Mouse (Mus musculus): ENCODE results near the gene Arid1a.
"Not testable (repeated sequence)": the region's sequence is repeated elsewhere in the genome, so short reads cannot be mapped to it uniquely, and the experiment has no call there.

Gene Arid1a

DNA sequence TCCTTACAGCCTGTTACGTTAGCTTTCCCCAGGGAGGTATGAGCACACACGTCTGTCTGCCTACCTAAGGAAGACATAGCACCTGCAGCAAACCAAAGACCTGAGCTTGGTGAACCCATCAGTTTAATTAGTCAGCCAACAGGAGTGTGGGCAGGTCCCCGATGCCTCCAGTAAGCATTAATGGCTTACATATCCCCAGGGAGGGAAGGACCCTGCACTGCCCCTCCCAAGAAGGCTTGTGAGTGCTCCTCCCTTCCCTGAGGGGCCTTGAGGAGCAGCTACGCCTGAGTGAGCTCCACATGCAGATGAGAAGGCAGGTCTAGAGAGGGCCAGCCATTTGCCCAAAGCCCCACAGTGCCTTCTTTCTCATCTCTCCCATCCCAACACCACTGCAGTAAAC is 100.3 kb downstream of the Arid1a start:
- DNase-seq (ENCODE audit: extremely low spot score, low read depth, low spot score), result no peak

- DNase-seq (ENCODE audit: extremely low spot score, low read depth, low spot score), result not testable (repeated sequence)
Observed at GRCm38 (mm10) chr4:133654070-133654469, 102.5 kb downstream of the Arid1a start.

DNA sequence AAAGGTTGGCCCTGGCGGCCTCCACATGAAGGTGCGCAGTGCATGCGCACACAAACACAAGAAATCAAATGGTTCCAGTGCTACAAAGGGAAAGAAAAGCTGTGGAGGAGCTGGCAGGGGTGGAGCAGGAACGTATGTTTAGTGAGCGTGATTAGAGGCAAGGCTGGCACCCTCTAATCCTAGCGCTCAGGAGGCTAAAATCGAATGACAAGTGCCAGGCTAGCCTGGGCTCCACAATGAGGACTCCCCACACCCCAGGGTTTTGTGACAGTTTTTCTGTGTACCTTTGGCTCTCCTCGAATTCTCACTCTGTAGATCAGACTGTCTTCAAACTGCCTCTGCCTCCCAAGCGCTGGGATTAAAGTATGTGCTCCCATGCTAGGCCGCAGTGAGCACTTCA is 103.8 kb downstream of the Arid1a start:
- DNase-seq (ENCODE audit: extremely low spot score, low read depth, low spot score), result no peak

DNA sequence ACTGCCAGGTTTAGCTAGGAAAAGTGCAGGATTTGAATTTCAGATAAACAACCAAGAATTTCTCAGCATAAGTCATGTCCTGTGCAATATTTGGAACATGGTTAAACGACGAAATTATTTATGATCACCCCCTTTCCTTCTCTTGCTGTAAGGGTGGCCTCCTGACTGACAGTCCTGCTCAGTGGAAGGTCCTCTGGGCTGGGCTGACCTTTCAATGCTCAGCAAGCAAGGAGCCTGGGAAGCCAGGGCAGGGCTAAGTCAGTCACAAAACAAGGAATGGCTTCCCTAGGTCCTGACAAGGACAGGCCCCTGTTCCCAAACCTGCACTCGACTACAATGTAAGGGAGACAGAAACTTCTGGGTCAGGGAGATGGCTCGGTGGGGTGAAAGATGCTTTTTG is 104.6 kb downstream of the Arid1a start:
- no peak for DNase-seq (ENCODE audit: extremely low spot score, low read depth, low spot score)

DNA sequence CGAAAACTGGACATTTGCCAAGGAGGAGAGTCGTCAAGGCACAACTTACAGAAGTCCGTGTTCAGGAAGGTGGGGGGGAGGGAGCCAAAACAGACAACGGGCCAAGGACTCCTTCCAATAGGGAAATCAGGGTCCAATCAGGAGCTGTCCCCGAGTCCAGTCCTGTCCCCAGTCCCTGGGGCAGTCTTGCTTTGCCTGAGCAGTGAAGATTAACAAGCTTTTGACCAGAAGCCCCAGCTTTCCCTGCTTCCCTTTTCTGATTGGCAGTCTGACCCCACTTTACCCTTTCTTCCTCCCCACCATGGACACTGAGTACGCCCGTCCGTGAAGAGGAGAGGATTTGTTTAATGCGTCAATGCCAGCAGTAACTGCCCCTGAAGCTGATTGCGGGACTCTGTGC is 105.1 kb downstream of the Arid1a start:
- DNase-seq (ENCODE audit: extremely low spot score, low read depth, low spot score), result no peak

- DNase-seq (ENCODE audit: extremely low spot score, low read depth, low spot score), result no peak
Observed at GRCm38 (mm10) chr4:133649989-133650699, 106.4 kb downstream of the Arid1a start, which contains the start of gene Zdhhc18. Zdhhc18 (minus strand) TSS chr4:133650154.

GRCm38 (mm10) chr4:133649464-133649863 is 107.1 kb downstream of the Arid1a start:
- DNase-seq (ENCODE audit: extremely low spot score, low read depth, low spot score), result not testable (repeated sequence)

- DNase-seq (ENCODE audit: extremely low spot score, low read depth, low spot score), result no peak
Observed at GRCm38 (mm10) chr4:133645680-133646079, 110.9 kb downstream of the Arid1a start.

- DNase-seq (ENCODE audit: extremely low spot score, low read depth, low spot score), result no peak
Observed at GRCm38 (mm10) chr4:133645195-133645594, 111.4 kb downstream of the Arid1a start.

- no peak for DNase-seq (ENCODE audit: extremely low spot score, low read depth, low spot score)
Observed at GRCm38 (mm10) chr4:133634043-133634410, 122.5 kb downstream of the Arid1a start.

DNA sequence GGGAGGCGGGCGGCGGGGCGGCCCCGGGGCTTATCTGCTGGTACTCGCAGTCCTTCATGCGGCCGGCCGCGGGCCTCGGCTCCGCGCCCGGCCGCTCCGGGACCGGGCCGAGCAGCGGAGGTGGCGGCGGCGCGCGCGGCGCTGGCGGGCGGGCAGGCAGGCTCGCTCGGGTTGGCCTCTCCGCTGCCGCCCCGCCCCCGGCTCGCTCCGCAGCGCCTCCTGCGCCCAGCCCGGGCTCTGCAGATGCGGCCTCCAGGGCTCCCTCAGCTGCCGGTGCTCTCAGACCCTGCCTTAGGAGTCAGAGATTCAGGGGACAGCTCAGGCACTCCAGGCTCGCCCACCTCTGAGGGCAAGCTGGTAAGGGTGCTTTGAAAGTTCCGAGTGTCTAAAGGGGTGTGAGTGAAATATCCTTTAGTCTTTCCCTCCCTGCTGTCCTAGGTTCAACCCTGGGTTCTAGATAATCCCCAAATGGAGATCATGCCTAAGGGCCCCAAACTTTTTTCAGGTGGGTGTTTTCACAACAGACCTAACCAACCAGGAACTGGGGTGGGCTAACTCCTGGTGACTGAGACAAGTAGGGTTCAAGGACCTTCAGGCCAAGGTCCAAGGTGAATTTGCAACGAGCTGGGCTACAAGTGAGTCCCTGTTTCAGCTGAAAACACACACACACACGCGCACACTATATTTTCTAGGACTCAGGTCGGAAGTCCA is 123.1 kb downstream of the Arid1a start:
- DNase-seq (ENCODE audit: extremely low spot score, low read depth, low spot score), result no peak

GRCm38 (mm10) chr4:133632483-133633327 is 123.9 kb downstream of the Arid1a start:
- no peak for DNase-seq (ENCODE audit: extremely low spot score, low read depth, low spot score)

DNA sequence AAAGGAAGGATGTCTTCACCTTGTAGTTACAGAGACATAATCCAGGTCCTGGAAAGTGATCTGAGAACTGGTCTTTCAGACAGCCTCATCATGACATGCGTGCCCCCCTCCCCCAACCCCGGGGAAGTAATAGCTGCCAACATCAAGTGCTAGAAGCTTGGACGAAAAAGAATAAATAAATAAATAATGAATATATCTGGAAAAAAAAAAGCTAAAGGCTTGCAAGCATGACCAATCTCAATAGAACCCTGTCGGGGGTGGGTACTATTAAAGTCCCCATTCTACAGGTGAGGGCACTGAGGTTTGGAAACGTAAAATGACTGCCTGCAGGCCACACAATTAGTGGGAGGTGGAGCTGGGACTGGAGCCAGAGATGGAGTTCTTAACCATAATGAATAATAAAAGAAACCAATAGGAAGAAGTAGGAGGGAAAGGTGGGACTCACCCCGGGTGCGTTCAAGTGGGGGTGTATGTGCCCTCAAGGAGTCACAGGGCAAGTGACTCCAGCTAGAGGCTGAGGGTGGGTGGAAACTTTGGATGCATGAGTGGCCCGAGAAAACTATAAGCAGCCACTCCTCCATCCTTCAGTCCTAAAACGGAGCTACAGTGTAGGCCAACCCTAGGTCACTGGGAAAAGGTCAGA is 124.7 kb downstream of the Arid1a start:
- no peak for DNase-seq (ENCODE audit: extremely low spot score, low read depth, low spot score)

DNA sequence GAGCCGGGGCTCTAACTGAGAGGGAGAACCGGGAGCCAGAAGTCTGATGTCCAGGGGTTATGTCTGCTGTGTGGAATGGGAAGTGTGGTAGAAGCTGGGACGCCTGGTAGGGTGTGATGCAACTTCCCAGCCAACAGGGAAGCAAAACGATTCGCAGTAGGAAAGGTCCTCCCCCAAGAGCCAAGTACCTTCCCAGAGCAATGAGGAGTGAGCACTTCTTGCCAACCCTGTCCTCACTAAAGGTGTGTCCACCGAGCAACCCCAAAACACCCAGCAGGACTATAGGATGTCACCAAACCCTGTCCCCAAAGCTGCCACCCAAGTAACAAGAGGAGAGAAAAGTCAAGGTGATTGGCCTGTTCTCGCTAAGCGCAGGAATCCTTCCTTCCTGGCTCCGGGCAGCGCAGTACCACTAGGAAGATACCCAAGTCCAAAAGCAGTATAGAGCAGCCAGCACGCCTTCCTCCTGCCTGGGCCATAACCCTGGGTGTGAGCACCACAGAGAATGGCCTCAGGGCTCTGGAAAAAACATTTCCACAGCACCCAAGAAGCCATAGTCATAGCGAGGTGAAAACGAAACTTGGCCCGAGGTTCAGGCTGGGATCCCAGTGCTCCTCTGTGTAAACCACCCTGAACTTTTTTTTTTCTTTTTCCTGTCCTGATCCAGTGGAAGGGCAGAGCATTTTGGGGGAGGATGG is 125.3 kb downstream of the Arid1a start:
- DNase-seq (ENCODE audit: extremely low spot score, low read depth, low spot score), result no peak

- DNase-seq (ENCODE audit: extremely low spot score, low read depth, low spot score), result no peak
Observed at GRCm38 (mm10) chr4:133630326-133630920, 126.1 kb downstream of the Arid1a start.

GRCm38 (mm10) chr4:133629191-133629590 is 127.4 kb downstream of the Arid1a start:
- no peak for DNase-seq (ENCODE audit: extremely low spot score, low read depth, low spot score)
